Mouse (Mus musculus) ovary, postnatal 36 days (tissue): ENCODE measurements at regions not wholly inside any gene's neighbourhood (a gene's known extent, or its start where the extent isn't known, plus 50 kb on each side); places are given as distances from the start of the nearest gene placed in this dataset.

Experiments used
- DNase-seq: peaks from one replicate; pipeline ENCODE4 v3.0.0; 2022; ENCODE audit warnings: low spot score, mixed read lengths

DNA sequence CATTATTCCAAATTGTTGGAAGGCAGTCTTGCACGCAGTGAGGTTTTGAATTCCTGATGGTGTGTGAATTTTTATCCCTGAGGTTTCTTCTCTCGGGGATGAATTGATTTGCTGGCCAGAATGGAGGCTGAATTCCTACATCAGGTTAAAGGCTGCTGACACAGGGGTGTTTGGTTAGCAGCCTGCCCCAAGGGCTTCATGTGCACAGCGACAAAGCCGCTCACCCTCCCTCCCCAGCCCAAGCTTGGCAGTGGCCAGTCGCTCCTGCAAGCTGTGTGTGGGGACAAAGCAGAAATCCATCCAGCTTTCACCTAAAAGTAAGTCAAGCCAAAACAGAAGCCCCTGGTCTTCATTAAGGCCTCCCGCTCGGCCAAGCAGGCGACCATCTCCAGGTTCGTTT, 151.4 kb upstream of the Eomes start:
- DNase-seq, result no peak

DNA sequence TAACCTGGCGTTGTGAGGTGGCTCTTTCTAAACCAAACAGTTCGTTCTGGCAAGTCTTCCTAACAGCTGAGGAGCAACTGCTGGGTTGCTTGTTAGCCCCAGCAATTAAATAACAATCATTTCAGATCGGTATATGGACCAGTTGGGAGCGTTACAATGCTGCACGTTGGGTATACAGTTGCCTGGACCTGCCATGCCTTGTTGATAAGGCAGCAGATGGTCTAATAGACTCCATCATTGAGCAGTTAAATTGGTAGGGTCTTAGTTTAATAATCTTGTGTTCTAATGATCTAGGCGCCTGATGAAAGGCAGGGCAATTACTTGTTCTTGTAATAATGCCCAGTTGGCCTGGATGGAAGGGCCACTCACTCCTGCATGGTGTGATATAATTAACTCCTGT, 150.1 kb upstream of the Eomes start:
- no peak for DNase-seq

DNA sequence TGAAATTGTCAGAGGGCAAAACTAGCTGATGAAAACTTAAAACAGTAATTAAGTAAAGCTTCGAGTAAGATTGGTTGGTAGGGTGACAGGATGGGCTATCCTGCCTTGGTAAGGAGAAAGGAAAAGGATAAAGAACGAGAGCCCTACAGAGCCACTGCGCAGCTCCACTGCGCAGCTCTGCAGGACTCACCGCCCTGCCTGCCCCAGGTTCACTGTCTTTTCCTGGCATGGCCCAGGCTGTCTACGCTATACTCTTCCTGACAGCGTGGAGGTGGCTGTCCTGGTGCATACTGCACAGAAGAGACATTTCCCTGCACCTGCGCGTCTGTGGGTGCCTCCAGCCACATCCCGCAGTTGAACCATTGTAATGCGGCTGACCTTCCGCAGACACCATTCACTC, 136.6 kb upstream of the Eomes start:
- DNase-seq, result no peak

DNA sequence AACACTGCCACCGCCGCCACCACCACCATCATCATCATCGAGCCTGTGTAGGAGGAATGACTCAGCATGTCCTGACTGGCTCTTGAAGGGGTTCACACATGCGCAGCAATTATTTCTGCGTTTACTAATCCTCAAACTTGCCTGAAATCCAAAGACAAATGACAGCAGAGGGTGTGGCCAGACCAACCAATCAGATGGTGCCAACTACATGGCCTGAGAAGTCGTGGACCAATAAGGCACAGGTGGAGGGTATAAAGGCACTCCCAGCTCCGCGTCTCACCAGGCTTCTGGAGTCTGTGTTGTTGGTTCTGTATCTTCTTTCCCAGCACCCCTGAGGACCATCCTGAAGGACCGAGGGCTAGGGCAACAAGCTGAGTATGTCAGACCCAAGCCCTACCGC, 123.1 kb upstream of the Eomes start:
- no peak for DNase-seq

DNA sequence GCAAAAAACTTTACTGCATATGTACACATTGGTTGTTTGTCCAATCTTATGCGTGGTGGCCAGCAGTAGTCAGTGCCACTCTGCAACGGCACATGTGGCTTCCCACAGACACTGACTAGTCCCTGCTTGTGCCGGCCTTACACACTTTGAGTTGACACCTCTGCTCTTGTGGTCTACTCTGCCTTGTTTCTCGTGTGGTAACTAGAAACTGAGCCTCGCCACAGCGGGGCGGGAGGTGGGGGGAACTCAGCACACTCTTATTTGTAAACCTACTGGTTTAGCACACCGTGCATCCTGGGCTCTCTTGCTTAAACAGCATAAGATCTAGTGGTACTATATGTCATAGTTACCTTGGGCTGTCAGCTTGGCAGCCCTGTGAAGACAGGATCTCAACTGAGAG, 120.6 kb upstream of the Eomes start:
- DNase-seq, result no peak

DNA sequence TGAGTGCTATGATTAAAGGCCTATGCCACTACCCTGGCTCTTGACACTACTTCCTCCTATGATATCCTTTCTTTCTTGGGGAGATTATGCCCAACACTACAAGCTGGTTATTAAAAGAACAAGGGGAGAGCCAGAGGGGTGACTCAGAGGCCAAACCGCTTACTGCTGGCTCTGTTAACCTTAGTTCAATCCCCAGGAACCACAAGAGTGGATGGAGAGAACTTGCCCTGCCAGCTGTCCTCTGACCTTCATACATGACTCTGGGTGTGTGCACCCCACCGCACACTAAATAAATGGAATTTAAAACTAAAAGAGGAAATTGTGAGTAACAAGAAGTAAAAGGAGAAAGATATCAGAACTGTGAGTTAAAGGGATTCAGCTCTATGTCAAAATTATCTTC, 114.1 kb upstream of the Eomes start:
- no peak for DNase-seq

DNA sequence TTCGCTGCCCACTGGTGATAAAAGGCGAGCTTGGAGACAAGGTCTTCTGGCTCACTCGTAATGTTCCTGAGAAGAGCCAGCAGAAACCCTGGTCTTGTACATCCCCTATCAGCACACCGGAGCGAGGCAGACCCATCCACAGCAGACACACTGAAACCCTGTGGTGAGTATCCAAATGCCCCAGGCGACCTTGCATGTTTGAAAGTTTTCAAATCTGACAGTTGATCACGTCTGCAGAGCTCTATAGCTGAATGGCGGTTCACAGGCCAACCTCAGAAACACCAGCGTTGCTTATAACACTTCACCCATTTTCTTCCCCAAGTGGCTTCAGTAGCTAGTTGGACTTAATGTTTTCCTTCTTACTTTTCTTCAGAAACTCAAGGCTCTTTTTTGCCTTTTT, 112.6 kb upstream of the Eomes start:
- DNase-seq, result no peak

DNA sequence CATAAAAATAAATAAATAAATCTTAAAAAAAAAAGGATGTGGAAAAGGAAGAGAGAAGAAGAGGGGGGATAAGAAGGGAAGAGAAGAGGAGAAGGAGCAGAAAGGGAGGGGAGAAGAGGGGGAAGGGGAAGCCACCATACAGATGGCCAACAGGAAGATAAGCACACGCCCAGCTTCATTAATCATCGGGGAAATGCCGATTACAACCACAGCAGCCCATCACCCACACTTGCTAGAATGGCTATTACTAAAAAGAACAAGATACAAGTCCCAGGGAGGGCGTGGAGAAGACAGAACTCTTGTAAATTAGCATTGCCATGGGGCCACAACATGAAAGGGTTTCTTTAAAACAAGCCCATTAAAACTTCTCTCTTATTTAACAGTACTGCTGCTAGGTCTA, 110.7 kb upstream of the Eomes start:
- no peak for DNase-seq

DNA sequence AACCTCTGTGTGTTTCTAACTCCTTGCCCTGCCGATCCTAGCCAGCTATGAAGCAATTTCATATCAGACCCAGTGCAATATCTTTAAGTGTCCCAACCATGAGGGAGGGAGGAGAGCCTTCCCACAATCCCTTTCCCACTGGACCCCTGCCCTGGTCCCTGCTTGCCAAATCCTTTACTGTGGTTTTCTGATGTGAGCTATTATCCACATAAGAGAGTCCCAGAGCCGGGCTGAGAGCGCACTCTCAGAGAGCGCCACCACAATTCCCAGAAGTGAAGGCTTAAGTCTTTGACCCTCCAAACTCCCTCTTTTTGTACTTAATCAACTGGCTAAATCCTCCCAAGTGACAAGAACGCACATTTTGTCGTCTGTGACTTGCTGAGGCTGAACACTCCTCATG, 107.4 kb upstream of the Eomes start:
- no peak for DNase-seq

DNA sequence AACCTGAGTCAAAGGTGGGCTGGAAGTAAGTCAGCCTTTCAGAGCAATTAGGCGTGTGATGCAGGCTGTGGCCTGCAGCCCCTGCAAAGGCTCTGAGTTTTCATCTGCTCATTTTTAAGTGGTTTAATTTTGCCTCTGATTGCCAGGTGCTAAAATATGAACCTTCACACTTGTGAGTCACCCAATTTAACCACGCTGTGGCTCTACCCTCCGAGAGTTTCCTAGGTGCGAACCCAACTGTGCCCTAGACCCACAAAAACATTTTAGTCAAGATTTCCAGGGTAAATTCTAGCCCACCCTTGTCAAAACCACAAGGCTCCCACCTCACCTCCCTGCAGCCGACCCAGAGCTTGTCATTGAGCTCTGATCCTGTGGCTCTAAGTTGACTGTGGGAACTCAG, 103.3 kb upstream of the Eomes start:
- DNase-seq, result no peak

DNA sequence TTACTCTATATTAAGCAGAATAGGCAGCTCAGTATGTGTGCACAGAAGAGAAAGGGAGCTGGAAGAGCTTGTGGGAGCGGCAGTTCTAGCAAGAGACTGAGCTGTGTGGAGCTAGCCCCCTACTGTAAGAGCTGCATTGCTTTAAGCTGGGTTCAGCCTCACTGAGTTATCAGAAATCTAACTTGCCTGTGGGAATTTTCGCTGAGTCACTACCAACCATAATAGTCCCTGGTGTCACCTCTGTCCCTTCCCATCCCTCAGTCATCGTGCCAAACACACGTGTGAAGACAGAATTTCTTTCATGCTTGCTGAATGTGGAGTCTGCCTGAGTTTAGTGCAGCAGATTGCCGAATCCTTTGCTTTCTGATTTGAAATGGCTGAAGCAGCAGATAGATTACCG, 99.0 kb upstream of the Eomes start:
- DNase-seq, result no peak

DNA sequence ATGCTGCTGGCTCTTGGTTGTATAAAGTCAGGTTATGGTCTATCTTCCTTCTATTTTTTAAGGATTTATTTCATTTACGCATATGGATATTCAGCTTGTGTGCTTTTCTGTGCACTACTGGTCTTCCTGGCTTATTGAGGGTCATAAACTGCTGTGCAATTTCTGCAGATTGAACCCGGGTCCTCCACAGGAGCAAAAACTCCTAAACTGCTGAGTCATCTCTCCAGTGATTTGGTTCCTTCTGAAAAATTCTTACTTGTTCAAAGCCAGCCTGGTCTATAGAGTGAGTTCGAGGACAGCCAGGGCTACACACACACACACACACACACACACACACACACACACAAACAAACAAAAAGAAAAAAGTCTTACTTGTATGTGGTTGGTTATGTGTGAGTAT, 95.5 kb upstream of the Eomes start:
- DNase-seq, result no peak

DNA sequence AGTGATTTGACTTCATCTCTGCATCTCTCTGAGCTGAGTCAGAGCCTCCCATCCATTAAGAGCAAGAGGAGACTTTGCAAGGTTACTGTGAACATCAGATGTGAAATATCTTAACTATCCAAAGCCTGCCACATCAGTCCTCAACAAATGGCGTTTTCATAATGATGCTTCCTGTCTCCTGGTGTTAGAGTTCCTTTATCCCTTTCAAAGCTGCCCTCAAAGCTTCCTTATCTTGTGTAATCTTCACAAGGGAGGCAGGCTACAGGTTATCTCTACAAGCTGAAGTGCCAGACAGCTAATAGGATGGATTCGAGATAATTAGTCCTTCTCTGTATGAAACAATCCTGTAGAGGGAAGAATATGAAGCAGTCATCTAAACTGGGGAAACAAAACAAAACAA, 93.4 kb upstream of the Eomes start:
- no peak for DNase-seq

DNA sequence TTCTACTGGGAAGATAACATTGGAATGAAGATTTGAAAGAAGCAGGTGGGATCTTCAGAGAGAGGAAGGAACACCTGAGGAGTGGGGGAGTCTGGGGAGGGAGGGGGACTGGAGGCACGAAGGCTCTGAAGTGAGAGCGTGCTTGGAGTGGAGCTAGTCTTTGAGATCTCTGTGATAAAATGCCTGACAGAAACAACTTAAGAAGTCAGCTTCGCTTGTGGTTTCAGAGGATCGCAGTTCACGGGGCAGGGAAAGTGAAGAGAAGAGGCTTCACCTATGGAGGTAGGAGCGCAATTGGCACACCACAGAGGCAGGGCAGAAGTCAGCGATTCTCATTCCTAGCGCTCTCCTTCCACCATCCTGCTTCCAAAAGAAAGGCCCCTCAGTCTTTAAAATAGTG, 90.4 kb upstream of the Eomes start:
- DNase-seq, result no peak

DNA sequence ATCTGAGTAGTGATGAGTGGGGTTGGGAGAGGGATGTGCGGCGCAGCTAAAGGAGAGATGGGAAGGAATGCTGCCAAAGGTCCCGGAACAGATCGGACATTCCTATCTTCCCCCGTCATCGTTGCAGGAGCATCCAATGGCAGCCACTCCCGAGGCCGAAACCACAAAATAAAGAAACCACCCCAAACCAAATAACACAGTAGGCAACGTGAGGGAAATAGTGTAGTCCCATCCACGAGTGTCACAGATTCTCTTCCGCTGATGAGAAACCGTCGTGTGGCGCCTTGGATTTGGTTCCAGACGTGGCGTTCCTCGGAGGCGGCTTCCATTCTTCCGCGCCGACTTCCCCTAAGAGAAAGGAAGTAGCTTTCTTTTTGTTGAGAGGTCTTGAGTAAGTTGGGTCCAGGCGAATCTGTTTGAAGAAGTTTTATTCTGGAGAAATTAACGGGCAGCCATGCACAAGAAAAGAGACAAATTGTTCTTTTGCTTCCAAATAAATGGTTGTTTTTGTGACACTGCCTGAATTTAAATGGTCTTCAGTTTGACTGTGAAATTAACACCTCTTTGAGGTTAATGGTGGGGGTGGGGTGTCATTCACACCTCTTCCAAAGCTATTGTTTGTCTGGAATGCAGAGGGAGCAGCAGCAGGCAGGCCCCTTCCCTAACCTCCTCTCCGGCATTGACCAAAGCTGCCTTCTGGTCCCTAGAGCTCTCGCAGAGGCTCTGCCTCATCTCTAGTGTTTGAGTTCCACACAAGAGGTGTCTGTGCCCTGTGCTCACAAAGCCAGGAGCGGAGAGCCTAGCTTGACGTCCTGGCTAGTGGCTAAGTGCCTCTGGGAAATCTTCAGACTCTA, 88.3 kb upstream of the Eomes start:
- no peak for DNase-seq

DNA sequence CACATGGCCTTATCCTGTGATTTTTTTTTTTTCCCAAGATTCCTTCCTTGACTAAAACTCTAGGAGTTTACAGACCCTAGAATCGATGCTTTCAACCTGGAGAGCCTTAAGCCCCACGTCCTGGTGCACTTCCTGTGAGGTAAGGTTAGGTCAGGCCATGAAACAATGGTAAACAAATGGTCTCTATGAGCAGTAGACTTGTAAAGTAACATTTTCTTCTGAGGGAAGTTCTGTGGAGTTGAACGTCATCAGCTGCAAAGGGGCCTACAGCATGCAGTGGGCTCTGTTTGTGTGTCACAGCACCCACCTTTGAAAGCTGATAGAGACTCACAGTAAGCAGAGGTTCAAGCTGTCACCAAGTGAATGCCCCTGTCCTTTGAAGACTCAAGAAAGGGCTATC, 87.3 kb upstream of the Eomes start:
- no peak for DNase-seq

DNA sequence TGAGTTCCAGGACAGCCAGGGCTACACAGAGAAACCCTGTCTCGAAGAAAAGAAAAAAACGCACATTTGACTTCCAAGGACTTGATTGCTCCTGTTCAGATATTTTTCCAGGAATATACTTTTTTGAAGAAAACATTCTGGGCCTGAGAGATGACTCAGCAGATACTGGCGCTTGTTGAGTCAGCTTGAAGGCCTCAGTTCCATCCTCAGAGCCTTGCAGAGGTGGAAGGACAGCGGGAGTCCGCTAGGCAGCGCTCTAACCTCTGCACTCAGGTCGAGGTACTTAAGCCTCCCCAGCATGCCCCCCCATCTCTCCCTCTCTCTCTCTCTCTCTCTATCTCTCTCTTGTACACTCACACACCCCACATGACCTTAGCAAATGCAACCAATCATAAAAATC, 86.3 kb upstream of the Eomes start:
- no peak for DNase-seq

DNA sequence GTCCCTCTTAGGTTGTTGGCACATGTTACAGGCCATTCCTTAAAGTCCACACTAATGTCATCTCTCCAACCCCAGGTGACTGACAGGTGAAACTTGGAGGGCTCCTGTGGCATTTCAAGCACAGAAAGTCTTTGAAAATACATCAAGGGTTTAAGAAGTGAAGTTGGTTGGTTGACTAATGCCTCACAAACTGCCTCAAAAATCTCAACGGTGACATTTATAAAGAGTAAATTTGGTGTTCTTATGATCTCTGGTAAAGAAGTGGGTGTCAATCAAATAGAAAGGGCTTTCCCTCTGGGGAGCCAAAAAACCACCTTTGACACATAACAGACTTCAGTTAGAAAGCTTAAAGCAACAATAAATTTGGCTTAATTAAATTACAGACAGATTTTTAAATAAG, 85.2 kb upstream of the Eomes start:
- no peak for DNase-seq

DNA sequence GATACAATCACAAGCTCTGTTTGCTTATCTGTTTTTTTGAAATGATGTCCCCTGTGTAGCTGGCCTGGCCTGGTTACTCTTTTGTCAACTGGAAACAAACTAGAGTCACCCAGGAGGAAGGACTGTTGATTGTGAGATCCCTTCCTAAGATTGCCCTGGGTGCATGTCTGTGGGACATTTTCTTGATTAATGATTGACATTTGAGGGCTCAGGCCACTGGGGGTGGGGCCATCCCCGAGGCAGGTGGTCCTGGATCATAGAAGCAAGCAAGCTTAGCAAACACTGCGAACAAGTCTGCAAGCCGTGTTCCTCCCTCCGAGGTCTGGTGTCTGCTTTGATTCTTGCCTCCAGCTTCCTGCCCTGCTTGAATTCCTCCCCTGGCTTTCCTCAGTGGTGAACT, 84.4 kb upstream of the Eomes start:
- no peak for DNase-seq

DNA sequence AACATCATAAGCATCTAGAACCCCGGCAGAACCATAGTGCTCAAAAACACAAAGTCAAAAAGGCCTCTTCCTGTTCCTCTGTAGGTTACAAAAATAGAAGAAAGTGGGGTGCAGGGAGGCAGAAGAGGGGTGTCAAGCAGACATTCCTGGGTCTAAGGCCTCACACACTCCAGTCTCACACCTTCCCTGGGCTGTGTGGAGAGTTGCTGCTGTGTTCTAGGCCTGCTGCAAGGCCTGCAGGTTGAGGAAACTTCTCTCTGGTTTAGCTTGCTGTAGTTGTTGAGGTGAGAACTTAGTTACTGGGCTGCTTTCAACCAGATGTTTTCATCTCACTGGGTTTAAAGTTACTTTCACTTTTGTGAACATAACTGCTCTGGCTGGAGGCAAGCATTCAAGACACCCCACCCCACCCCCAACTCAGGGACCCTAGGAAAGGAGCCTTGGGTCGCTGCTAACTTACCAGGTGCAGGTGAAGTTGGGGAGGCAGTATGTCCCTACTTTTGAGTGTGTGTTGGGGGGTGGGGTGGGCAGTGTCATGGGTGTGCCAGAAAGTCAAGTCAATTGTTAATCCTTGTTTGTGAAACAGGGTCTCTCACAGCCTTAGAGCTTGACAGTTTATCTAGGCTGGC, 81.5 kb upstream of the Eomes start:
- no peak for DNase-seq

DNA sequence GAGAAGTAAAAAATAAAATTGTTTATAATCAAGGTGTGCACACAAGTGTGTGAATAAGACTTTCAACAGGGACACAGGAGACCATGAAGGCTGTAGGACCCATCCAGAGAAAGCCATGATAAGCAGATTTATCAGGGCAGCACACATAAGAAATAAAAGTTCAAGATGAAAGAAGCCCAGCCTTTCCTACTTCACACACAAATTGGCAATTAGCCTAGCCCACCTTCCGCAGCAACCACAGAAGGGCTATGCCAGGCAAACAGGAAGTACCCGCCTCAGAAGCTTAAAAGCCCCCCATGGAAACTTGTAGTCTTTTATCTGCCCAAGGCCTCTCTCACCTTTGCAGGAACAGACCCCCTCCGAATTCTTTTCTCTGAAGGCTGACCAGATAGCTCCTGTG, 77.5 kb upstream of the Eomes start:
- DNase-seq, result no peak

DNA sequence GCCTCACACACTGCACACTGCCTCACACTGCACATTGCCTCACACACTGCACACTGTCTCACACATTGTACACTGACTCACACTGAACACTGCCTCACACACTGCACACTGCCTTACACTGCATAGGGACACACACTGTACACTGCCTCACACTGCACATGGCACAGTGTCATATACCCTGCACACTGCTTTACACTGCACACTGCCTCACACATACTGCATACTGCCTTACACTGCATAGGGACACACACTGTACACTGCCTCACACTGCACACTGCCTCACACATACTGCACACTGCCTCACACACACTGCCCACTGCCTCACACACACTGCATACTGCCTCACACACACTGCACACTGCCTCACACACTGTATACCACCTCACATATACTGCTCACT, 76.8 kb upstream of the Eomes start:
- no peak for DNase-seq

DNA sequence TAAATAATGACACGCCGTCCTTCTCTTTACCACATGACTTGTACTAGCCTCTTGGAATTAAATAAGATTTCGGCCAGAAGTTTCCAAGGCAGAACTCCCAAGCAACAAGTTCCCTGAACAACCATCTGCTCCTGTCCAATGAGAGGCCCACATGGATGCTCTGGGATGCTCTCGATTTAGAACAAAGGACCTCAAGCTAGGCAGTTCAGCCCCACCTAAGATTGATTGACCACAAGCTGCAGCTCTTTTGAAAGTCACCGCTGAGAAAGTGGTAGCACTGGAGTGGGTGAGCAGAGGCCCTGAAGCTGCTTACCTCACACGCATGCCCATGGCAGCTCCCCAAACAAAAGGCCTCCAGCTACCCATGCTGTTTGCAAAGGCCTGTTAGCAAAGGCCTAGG, 73.1 kb upstream of the Eomes start:
- DNase-seq, result no peak

DNA sequence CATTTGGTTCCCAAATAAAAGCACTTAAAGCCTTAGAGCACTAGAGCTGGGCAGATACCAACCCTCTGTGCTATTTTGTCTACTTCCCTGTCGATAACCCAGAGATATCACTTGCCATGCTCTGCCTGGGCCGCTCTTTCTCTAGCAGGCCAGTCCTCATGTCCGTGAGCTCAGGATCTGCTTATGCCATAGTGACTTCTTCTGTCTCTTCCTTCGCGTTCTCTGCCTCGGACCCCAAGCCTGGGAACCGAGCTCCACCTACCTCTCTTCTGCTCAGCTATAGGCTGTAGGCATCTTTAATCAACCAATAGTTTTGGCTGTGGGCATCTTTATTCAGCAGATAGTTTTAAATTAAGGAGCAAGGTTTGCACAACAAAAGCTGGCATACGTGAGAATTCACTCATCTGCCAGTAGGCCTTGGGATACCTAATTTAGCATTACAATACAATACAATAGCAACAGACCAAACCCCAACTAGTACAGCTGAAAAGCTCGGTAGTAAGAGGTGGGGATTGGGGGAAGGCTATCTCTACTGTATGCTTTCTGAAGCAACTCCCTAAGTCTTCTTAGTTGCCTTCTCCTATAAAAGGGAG, 72.0 kb upstream of the Eomes start:
- no peak for DNase-seq
